Mouse (Mus musculus) embryonic facial prominence, embryonic 10.5 days (tissue): Measurements from ENCODE around the gene 4930426L09Rik. TPM values are rescaled to one million over a fixed set of nuclear protein-coding genes. Genes with fewer than 3 reads are reported as not detected.

Experiments
- DNase-seq: peaks from one replicate; pipeline ENCODE4 v3.0.0-alpha.2; 2017; ENCODE audit warnings: low spot score
- H3K27ac ChIP-seq: fragments of 300-500 bp; sonication (generic); replicated peaks from 2 replicates; pipeline ENCODE4 v1.5.1; 2016; ENCODE audit warnings: mild to moderate bottlenecking
- H3K27me3 ChIP-seq: fragments of 300-500 bp; sonication (generic); replicated peaks from 2 replicates; pipeline ENCODE4 v1.6.1; 2016; ENCODE audit warnings: low read depth, mild to moderate bottlenecking; ENCODE audit not compliant: poor library complexity, severe bottlenecking
- H3K36me3 ChIP-seq: fragments of 300-500 bp; sonication (generic); replicated peaks from 2 replicates; pipeline ENCODE4 v1.6.1; 2016; ENCODE audit warnings: mild to moderate bottlenecking, moderate library complexity
- H3K4me1 ChIP-seq: fragments of 300-500 bp; sonication (generic); 2 replicates; pipeline ENCODE4 v1.6.1; 2016
- H3K4me3 ChIP-seq: fragments of 300-500 bp; sonication (generic); 2 replicates; pipeline ENCODE4 v1.5.1; 2016; ENCODE audit warnings: mild to moderate bottlenecking, moderate library complexity
- H3K9me3 ChIP-seq: fragments of 300-500 bp; sonication (generic); 2 replicates; pipeline ENCODE4 v1.6.1; 2016; ENCODE audit warnings: mild to moderate bottlenecking
- WGBS: fragments of 180-500 bp; shearing (Covaris S2); methylation state at CpG from one replicate; pipeline ENCODE4 v1.1.7; 2016; 5-methylcytosine and 5-hydroxymethylcytosine counted together
- polyA plus RNA-seq: library from polyadenylated mRNA; unstranded; fragments of >200 nt; fragmentation: Nextera tagmentation; extraction: Ambion mirVana; gene quantifications from 2 replicates; pipeline ENCODE4 v1.2.1, GENCODE M21; 2016

The 4930426L09Rik gene
- polyA plus RNA-seq, 1 experiment from 2014 or later = 0.30 TPM

DNA sequence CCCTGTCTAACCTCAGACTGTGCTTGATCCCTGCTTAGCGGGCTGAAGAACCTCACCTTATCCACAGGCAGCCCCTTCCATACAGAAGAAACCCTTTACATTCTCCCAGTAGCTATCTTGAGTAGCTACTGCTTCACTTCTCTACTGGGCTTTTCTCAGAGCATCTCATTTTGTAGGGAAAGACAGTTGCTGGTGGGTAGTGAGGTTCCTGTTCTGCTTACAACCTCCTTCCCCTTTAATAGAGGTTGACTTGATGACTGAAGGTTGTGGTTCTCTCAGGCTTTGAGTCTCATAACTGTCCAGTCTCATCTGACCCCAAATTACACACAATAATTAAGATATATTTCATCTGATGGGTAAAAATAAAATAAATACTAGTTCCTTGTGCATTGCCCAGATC lies 50.1 kb downstream of the 4930426L09Rik start:
- Histone ChIP-seq H3K36me3 (no peaks in the 10 kb centered on the region), H3K27ac (no peak overlapping the region), H3K9me3 (no peaks in the 10 kb centered on the region), H3K27me3 (no peaks in the 10 kb centered on the region), H3K4me3 (no peak overlapping the region), H3K4me1 (0 out of 2 replicates have a peak, but pooled peaks cover 3% of the 10 kb centered on the region)
- DNase-seq = no peak
- WGBS = 86% methylated on average over 1 of the region's 1 CpGs

GRCm38 (mm10) chr2:19049341-19049740 lies 51.2 kb downstream of the 4930426L09Rik start:
- no peaks in the 10 kb centered on the region for H3K36me3 ChIP-seq
- DNase-seq = no peak
- 0 out of 2 replicates have a peak, but pooled peaks cover 3% of the 10 kb centered on the region for H3K4me1 ChIP-seq
- H3K9me3 ChIP-seq = no peaks in the 10 kb centered on the region
- H3K27ac ChIP-seq = no peak overlapping the region
- no peak overlapping the region for H3K4me3 ChIP-seq
- WGBS = 86% methylated on average over 1 of the region's 1 CpGs
- H3K27me3 ChIP-seq = no peaks in the 10 kb centered on the region

Other genes starting within 250 kb of the 4930426L09Rik start
- 5.2 and 6.1 TPM in 2 replicates for gene Pip4k2a, start 217 bp upstream of the 4930426L09Rik start, polyA plus RNA-seq
- 0.09 TPM in 2 replicates for gene Armc3, start 201.0 kb downstream of the 4930426L09Rik start, polyA plus RNA-seq